11 mouse cellular contexts compared by ENCODE assay signal in genomic region chr1:150779902-150780301, GRCm38 (mm10).
A peak's percentile ranks its signal among the peaks of the same experiment; 100 is the strongest.
DNase-seq lines count a peak whose midpoint lies in the region; ATAC-seq and TF ChIP-seq lines count a peak whose summit lies in the region.
"Had no signal": no experiment of that assay in that cellular context is flagged by ENCODE, and none has a peak within 500 bp of the region (broad histone marks: within the 10 kb centered on the region; RNA-seq: fewer than 3 reads in every experiment).

No protein-coding gene starts in this region.

- H3K9me3 ChIP-seq in lung, embryonic 14.5 days (ENCODE audit: low read depth, low read length): no peaks in the 10 kb centered on the region
- H3K9me3 ChIP-seq in hindbrain, embryonic 14.5 days (ENCODE audit: control insufficient read depth, low read length): no peaks in the 10 kb centered on the region
- H3K9me3 ChIP-seq: embryonic facial prominence, embryonic 13.5 days had no signal

- no peak overlapping the region for H3K4me2 ChIP-seq in lung, embryonic 14.5 days
- no peak overlapping the region for H3K4me2 ChIP-seq in hindbrain, embryonic 14.5 days (replicated peaks)
- H3K4me2 ChIP-seq: embryonic facial prominence, embryonic 13.5 days had no signal

- no peak overlapping the region for H3K9ac ChIP-seq in lung, embryonic 14.5 days
- no peak overlapping the region for H3K9ac ChIP-seq in hindbrain, embryonic 14.5 days
- H3K9ac ChIP-seq: embryonic facial prominence, embryonic 13.5 days had no signal

- intact Hi-C loops in gastrocnemius, adult 2 months (cut with DNase I): no loop called here

- TF ChIP-seq CTCF in gastrocnemius, adult 2 months (IDR thresholded peaks at IDR 0.05): peak; percentile 38
- TF ChIP-seq CTCF in lung, embryonic 14.5 days (IDR thresholded peaks at IDR 0.05; ENCODE audit: low read depth): peak; percentile 55

- no peak overlapping the region for H3K27ac ChIP-seq in gastrocnemius, adult 2 months
- no peak overlapping the region for H3K27ac ChIP-seq in lung, embryonic 14.5 days (ENCODE audit: low read depth)
- no peak overlapping the region for H3K27ac ChIP-seq in hindbrain, embryonic 14.5 days
- H3K27ac ChIP-seq: embryonic facial prominence, embryonic 13.5 days; macrophage had no signal

- no peak for DNase-seq in gastrocnemius, adult 2 months
- DNase-seq in gastrocnemius, postnatal 4 days (ENCODE audit: low spot score in 2 of 2): no peak
- peak; percentile 44 for DNase-seq in lung, embryonic 14.5 days
- no peak for DNase-seq in lung, adult 18-20 months
- peak; percentile 11 for DNase-seq in NIH3T3 (ENCODE audit: low read depth)
- DNase-seq in lung, postnatal 10 days: peak; percentile 28
- DNase-seq in right cerebral cortex, adult 18-20 months: no peak
- no peak for DNase-seq in hindbrain, embryonic 14.5 days (ENCODE audit: low spot score)
- DNase-seq: heart, postnatal 14 days had no signal

- no peaks in the 10 kb centered on the region for H3K4me1 ChIP-seq in lung, embryonic 14.5 days (ENCODE audit: insufficient read depth)
- no peaks in the 10 kb centered on the region for H3K4me1 ChIP-seq in hindbrain, embryonic 14.5 days (replicated peaks; ENCODE audit: control insufficient read depth, insufficient read depth, low read length)

- no peaks in the 10 kb centered on the region for H3K27me3 ChIP-seq in lung, embryonic 14.5 days (ENCODE audit: insufficient read depth, low read length)
- no peaks in the 10 kb centered on the region for H3K27me3 ChIP-seq in hindbrain, embryonic 14.5 days (ENCODE audit: control insufficient read depth, insufficient read depth, low read length)
- H3K27me3 ChIP-seq: embryonic facial prominence, embryonic 13.5 days had no signal

- H3K4me3 ChIP-seq in gastrocnemius, adult 2 months: no peak overlapping the region
- no peak overlapping the region for H3K4me3 ChIP-seq in lung, embryonic 14.5 days (ENCODE audit: low read depth, low read length)
- no peak overlapping the region for H3K4me3 ChIP-seq in hindbrain, embryonic 14.5 days (replicated peaks; ENCODE audit: low read length)
- H3K4me3 ChIP-seq: embryonic facial prominence, embryonic 13.5 days had no signal

- ATAC-seq in lung, embryonic 14.5 days (ENCODE audit: insufficient read depth): no peak
- no peak for ATAC-seq in hindbrain, embryonic 14.5 days (ENCODE audit: low FRiP score)

- no peaks in the 10 kb centered on the region for H3K36me3 ChIP-seq in lung, embryonic 14.5 days (ENCODE audit: insufficient read depth)
- no peaks in the 10 kb centered on the region for H3K36me3 ChIP-seq in hindbrain, embryonic 14.5 days (replicated peaks; ENCODE audit: control insufficient read depth, insufficient read depth)

- 32% methylated on average over 2 of the region's 2 CpGs for WGBS in lung, embryonic 14.5 days
- WGBS in hindbrain, embryonic 14.5 days: 44% methylated on average over 2 of the region's 2 CpGs

Comparison
In these comparisons a context has a peak if more than half of its experiments do, and no peak if none do; other contexts are left out.
1. DNase-seq: peak in lung, embryonic 14.5 days (single experiment), NIH3T3 (single experiment) and lung, postnatal 10 days (single experiment); none in gastrocnemius, adult 2 months (single experiment), gastrocnemius, postnatal 4 days (0 of 2), lung, adult 18-20 months (0 of 2), right cerebral cortex, adult 18-20 months (single experiment) and hindbrain, embryonic 14.5 days (single experiment).